Mouse (Mus musculus): ENCODE measurements around the gene Lcmt1. TPM values are rescaled to one million over a fixed set of nuclear protein-coding genes. Genes with fewer than 3 reads are reported as not detected.

The Lcmt1 gene
- polyA plus RNA-seq, 1 experiment: 18.7 TPM

GRCm38 (mm10) chr7:123354851-123355250, 14.7 kb upstream of the Lcmt1 start:
- no peak for DNase-seq (ENCODE audit: low read depth, low spot score)

DNA sequence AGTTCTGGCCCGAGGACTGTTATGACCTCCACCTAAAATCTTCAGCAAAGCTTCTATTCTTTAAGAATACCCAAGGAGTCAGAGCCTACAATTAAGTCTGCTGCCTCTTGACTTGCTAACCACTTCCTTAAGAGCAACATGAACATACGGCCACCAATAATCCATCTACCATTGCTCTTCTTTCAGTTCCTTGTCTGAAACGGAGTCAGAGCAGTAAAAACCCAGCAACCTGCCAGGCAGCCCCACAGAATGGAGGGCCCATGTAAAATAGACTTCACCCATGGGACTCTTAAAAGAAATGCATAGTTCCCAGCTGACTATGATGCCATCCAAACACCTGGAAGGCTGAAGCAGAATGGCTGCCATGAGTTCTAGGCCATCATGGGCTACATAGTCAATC, 13.4 kb upstream of the Lcmt1 start:
- DNase-seq (ENCODE audit: low read depth, low spot score): no peak
- WGBS: 70% methylated on average over 3 of the region's 3 CpGs

More at GRCm38 (mm10) chr7:123354851-123355250, 14.7 kb upstream of the Lcmt1 start:
- WGBS: 84% methylated on average over 2 of the region's 2 CpGs

DNA sequence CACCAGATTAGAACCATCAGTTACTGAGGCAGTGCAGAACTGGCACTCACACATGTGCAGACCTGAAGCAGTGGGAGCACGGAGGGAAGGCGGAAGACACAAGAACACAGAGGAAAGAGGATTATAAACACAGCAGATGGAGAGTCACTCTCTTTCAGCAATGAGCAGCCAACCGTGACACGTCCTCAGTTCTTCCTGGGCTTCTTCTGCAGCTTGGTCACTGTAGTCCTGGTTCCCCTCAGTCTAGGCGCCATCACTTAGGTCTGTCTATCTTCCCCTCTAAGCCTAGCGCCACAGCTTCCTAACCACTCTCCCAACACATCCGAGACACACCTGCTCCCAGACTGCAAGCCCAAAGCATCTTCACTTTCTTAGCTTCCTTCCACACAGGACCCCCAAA, 10.5 kb upstream of the Lcmt1 start:
- WGBS: 90% methylated on average over 7 of the region's 7 CpGs
- no peak for DNase-seq (ENCODE audit: low read depth, low spot score)

GRCm38 (mm10) chr7:123360185-123360584, 9.4 kb upstream of the Lcmt1 start:
- no peak for DNase-seq (ENCODE audit: low read depth, low spot score)
- WGBS: 76% methylated on average over 5 of the region's 5 CpGs

DNA sequence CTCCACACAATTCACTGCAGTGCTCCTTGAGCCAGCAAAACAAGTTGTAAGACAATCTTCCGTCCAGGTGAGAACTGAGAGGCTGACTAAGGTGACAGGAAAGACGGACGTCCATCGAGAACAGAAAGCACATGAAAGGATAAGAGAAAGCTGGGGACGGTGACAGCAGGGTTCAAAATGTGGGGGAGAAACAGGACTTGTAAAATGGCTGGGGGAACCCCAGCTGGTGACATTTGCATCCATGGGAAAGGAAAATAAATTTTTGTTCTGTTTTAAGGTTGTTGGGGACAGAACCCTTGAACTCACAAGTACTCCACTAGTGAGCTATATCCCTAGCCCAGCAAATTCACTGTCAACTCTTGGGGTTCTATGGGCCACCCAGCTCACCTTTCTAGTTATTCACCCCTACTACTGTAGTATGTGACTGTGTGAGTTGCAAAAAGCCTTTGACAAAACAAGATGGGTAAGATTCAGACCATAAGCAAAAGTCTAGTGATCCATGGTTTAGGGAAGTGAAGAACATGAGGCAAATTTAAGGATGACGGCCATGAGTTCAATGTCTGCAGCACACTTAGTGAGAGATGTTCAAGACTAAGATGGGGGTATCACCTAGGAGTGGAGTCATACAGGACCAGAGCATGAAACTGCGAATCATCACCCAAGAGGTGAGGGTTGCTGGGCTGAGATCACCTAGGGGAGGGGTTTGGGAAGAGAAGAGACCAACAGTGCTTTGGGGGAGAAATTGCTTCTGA, 8.2 kb upstream of the Lcmt1 start:
- 92% methylated on average over 7 of the region's 7 CpGs for WGBS
- no peak for DNase-seq (ENCODE audit: low read depth, low spot score)

GRCm38 (mm10) chr7:123362806-123363205, 6.8 kb upstream of the Lcmt1 start:
- WGBS: 66% methylated on average over 3 of the region's 3 CpGs
- no peak for DNase-seq (ENCODE audit: low read depth, low spot score)

GRCm38 (mm10) chr7:123363971-123364370, 5.6 kb upstream of the Lcmt1 start:
- WGBS: 85% methylated on average over 8 of the region's 8 CpGs
- no peak for DNase-seq (ENCODE audit: low read depth, low spot score)

DNA sequence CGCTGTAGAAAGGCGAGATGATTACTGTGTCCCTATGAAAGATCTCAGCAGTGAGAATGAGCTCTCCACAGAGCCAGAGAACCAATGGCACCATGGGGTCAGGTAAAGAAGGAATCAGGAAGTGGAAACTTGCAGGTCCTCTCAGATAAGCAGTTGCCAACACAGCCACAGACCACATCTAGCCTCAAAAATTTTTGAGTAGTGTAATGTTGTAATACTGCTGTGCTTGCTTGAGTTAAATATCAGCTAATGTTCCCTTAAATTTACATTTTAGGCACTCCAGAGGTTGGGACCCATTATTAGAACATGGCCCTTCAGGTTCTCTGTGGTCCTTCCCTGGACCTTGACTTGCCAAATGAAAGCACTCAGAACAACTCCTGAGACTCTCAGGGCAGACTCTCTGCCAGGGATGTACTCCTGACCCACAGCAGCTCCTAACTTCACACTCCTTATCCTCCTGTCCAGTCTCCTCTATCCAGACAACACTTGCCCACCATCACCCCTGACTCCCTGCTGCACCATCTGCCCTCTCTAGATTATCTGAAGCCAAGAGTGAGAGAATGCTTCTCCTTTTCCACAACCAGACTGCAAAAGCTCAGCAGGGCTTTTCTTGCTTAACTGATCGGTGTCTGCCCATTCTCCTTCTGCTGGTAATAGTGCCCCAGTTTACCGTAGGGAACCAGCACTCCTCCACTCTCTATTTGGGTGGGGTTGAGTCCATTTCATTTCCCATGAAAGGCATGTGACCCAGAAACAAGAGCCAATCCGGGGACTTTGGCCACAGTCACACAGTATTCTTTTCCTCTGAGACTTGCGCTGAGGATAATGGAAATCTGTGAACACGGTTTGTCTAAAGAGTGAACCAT, 3.5 kb upstream of the Lcmt1 start:
- WGBS: 66% methylated on average over 7 of the region's 7 CpGs
- no peak for DNase-seq (ENCODE audit: low read depth, low spot score)

GRCm38 (mm10) chr7:123366806-123367205, 2.8 kb upstream of the Lcmt1 start:
- 78% methylated on average over 8 of the region's 8 CpGs for WGBS

GRCm38 (mm10) chr7:123367218-123368150, 2.1 kb upstream of the Lcmt1 start:
- peak; percentile 70 for DNase-seq (ENCODE audit: low read depth, low spot score)

More at GRCm38 (mm10) chr7:123366806-123367205, 2.8 kb upstream of the Lcmt1 start:
- DNase-seq (ENCODE audit: low read depth, low spot score): no peak

GRCm38 (mm10) chr7:123368187-123368586, 1.4 kb upstream of the Lcmt1 start:
- DNase-seq (ENCODE audit: low read depth, low spot score): no peak
- 50% methylated on average over 2 of the region's 2 CpGs for WGBS

More at GRCm38 (mm10) chr7:123367218-123368150, 2.1 kb upstream of the Lcmt1 start:
- 26% methylated on average over 16 of the region's 16 CpGs for WGBS

DNA sequence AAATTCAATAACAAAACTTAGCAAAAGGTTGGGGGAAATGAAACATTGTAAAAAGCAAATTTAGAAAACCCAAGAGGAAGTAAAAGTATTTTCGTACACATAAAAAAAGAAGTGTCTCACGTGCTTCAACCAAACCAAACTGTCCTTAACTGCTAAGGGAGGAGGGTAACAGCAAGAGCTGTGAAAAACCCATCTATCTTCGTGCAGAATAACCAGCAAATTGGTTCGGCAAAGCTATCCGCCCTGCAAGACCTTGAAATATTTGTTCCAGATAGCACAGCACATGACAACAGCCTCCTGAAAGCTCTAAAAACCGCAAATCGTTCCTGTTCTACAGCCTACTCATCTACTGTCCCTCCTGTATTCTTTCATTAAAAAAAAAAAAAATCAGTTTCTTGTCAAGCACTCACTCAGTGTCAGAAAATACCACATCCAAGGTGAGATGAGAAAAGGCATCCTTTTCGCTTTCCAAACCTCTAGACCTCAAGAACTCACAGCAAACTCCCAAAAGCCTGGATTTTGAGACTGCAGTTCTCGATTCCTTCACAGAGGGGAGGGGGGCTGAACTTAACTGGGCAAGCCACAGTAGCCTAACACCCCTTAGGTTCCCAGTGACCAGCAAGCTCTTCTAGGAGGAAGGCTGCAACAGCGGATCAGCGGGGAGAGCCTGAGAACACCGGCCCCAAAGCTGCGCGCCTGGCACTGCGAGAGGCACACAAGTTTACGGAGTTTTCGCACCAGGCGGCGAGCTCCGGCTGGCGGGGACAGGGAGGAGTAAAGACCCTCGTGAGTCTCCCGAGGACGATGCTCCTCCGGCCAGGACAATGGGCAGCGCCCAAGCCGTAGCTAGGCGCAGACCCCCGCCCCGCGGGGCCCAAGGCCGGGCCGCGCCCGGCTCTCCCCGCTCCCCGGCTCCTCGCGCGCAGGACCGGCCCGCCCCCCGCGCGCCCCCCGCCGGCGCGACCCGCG, 522 bp upstream of the Lcmt1 start:
- 1% methylated on average over 50 of the region's 51 CpGs for WGBS
- no peak for DNase-seq (ENCODE audit: low read depth, low spot score)

GRCm38 (mm10) chr7:123370700-123371099, 1.1 kb downstream of the Lcmt1 start:
- no peak for DNase-seq (ENCODE audit: low read depth, low spot score)
- WGBS: 57% methylated on average over 9 of the region's 9 CpGs

GRCm38 (mm10) chr7:123371501-123371900, 1.9 kb downstream of the Lcmt1 start:
- DNase-seq (ENCODE audit: low read depth, low spot score): no peak
- 46% methylated on average over 3 of the region's 3 CpGs for WGBS

GRCm38 (mm10) chr7:123377443-123378400, 8.1 kb downstream of the Lcmt1 start:
- 4% methylated on average over 41 of the region's 41 CpGs for WGBS
- peak; percentile 97 for DNase-seq (ENCODE audit: low read depth, low spot score)

- 32% methylated on average over 11 of the region's 11 CpGs for WGBS
- DNase-seq (ENCODE audit: low read depth, low spot score): no peak
Measured at GRCm38 (mm10) chr7:123385693-123386407, 16.3 kb downstream of the Lcmt1 start.

All from large intestine, adult 2 months (tissue).